Mouse (Mus musculus) kidney, adult 9 months (tissue): ENCODE results near the gene Prdm10.

Source experiments
- DNase-seq: peaks from one replicate; pipeline ENCODE4 v3.0.0; 2022

The Prdm10 gene

DNA sequence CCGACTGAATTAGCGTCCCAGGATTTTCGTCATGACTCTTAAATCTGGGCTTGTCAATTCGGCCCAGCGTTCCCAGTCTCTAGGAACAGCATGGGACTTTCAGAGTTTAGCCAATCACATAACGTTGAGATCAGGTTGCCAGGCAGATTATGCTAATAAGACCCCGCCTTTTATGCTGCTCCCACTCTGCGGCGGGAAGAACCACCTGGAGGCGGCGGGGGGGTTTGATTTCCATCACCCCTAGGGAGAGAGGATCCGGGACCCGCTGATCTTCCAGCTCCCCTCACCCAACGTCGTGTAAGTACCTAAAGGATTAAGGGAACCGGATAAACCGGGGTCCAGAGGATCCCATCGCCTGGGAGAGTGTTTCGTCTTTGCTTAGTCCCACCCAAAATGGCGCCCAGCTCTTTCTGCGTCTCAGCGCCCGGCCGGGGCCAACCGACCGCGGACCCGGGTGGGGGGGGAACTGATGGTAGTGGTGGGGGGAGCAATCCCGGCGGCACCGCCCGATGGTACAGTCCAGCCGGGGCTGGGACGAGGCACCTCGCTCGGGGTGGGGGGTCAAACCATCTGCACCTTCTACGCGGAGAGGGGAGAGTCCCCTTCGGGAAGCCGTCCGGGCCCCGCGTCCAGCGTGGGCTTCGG is at the start of gene Prdm10:
Gene Prdm10, plus strand, starts transcription at position 173 of the 645 bp plus-strand sequence.
- DNase-seq, result peak; percentile 99

DNA sequence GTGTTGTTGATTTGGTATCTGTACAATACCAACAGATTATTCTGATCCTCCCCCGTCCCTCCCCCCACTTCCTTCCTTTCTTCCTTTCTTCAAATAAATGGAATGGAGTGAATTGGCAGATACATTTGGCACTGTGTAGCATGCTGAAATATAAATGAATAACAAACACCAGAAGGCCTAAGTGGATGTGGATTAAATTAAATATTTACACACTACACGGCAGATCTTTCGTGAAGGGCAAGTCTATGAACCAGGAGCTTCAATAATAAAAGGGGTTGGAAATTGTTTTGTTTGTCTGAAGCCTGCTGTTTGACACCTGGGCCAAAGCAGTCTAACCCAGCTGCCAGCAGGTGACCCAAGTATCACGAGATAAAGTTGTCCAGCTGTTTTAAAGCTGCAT is 45.3 kb upstream of the Prdm10 start:
- no peak for DNase-seq

DNA sequence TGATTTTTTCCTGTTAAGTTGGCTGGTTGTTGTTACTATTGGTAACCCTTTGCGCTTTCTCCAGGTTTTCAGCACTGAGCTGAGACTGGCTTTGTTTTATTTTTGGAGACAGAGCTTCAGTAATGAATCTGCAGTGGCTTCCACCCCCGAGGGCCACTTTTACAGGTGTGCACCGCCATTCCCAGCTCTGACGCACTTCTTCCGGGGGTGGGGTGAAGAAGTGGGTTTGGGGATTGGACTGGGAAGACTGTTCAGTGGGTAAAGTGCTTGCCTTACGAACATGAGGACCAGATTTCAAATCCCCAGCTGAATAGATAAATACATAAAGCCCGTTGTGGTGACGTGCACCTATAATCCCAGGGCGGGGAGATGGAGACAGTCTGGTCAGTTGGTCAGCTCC is 44.8 kb upstream of the Prdm10 start:
- no peak for DNase-seq

DNA sequence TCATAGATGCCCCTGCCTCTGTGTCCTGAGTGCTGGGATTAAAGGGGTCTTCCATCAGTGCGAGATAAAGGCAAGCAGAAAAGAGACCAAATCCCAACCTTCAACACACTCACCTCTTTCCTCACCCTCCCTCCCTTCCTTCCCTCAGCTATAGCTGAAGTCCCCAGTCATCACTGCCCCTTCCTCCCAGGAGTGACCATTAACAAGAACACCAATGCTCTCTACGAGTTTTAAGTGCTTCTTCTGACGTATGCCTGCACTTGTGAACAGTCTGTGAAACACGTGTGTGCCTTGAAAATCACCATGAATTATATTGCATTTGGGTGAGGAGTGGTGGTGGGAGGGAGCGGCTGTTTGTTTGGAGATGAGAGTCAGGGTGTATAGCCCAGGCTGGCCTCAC is 44.3 kb upstream of the Prdm10 start:
- no peak for DNase-seq

DNA sequence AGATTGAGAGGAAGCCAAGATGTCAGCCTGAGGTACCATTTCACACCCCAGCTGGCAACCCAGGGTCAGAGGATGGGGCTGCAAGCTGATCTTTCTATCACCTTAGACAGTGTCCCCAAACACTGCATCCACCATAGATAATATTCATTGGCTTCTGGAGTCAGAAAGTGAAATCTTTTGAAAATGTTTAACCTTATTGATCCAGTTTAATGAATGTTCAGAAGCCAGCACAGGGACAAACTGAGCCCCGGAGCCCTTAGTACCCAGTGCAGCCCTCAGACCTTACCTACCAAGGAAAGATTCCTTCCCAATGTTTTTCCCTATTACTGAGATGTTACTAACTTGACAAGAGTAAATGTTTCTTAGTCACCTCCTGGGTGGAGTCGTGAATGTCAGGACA is 41.8 kb upstream of the Prdm10 start:
- DNase-seq, result no peak

DNA sequence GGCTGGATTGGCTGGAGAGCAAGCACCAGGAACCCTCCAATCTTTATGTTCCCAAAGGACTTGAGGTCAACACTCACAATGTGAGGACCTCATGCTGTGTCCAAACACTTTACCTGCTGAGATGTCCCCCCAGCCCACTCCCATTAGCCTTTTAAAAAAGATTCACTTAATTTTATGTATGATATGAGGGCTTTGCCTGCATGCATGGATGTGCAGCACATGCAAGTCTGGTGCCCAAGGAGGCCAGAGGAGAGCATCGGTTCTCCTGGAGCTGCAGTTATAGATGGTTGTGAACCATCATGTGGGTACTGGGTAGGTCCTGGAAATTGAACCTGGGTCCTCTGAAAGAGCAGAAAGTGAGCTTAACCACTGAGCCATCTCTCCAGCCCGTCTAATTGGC is 40.8 kb upstream of the Prdm10 start:
- no peak for DNase-seq

DNA sequence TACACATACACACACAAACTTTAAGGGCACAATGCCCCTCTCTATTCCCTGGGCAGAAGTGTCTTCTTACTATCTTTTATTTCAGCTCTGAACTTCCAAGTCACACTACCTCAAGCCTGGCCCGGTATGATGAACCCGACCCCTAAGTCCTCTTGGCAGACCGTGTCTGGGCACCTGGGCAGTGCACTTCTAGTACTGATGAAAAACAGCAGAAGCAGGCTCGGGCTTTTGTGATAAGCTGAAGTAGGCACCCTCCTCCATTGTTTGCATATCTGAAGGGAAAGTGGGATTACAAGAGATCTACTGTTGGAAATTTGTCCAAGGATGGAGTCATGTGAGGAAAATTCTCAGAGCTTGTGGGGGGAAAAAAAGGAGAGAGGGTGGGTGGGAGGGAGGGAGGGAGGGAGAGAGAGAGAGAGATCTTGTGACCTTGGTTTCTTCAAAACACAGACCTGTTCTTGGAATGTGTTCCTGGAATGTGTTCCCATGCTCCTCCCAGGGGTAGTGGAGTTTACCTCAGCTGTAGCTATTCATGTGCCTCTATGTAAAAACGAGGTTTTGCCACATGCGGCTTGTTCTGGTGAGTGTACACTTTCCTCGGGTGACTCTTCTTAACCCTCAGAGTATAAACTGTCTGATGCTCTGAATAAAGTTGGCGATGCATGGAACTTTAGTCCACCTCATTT is 39.7 kb upstream of the Prdm10 start:
- DNase-seq, result no peak

DNA sequence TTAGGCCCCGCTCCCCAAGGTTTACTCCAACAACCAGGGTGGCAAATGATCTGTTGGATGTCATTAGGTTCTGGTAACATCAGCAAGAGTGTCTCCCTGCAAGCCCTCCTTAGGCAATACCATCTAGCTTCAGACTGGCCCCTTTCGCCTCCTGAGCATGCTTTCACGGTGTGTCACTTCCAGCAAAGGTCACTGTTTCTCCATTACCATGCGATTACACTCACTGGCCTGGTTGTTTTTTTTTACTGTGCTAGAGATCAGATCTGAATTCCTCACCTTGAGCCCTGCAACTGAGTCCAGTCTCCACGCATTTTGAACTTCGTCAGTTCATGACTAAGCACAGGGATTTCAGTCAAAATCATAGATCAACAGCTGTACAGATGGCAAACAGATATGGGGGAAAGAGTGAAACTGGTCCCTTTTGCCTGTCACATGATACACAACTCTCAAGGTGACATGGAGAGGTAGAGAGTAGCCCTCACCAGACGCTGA is 39.1 kb upstream of the Prdm10 start:
- no peak for DNase-seq

DNA sequence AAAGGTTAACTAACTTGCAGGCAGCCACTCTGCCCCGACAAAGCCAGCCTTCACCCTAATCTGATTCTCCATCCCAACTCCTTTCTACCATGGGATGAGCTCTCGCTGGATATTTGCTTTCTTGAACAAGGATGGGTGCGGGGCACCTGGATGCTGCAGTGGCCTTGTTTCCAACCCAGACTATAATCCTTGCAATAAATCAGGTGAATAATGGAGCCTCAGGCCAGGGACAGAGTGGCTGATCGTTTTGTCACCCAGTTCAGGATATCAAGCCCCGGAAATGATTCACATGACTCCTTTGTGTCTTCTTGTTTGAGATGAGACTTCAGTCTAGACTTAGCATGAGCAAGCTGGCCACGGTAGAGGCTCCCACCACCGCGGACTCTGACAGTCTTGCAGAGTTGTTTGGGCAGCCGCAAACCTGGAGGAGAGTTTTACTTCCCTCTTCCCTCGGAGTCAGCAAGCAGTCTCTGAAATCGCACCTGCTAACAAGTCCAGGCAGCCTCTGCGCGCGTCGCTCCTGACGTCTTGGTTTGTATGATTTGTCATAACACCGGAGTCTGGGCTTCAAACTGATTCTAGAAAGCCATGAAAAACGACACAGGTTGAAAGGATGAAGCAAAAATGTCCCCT is 36.9 kb upstream of the Prdm10 start:
- DNase-seq, result no peak

DNA sequence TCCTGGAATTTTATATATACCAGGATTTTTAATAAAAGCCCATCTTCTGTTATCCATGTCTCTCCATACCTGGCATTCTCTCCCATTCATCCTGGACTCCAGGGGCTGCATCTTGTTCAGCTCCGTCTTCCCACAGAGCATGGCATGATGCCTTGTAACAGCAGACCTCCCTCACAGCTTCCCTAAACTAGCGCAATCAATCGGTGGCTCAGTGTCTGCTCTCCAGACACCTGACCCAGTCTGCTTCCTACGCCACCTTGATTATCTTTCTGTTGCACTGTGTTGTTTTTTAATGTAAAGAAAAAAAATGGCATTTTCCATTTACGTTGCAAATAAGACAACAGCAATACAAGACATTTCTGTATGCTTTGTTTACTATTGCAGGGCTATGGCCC is 36.4 kb upstream of the Prdm10 start:
- DNase-seq, result no peak

DNA sequence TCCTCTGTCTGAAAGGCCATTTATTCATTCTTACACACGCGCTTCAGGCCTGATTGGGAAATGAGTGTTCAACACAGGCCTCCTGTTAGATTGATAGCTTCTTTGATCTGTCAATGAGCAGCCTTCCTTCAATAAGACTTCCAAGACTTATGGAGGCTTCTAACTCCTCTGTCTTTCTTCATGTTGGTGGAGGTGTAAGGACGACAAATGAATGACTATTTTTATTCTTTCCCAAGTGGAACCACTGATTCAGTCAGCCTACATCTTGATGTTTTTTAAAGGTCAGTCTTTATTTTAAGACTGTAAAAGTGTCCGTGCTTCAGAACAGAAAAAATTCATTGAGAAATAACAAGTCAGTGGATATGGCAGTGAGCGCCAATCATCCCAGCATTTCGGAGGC is 35.3 kb upstream of the Prdm10 start:
- no peak for DNase-seq

DNA sequence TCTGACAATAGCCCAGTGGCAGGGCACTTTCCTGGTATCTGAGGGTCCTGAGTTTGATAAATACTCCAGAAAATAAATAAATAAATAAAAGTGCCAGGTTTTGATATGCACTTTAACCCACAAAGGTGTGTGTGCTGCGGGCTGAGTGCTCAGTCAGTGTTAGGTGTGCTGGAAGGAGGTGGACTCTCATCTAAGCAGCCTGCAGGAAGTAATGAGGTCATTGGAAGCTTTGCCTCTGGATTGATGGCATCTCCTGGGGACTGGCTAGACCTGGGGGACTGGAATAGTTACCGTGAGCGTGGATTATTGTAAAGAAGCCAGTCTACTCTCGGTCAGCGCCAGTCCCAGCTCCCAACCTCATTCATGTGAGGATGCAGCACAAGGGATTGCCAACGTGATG is 33.9 kb upstream of the Prdm10 start:
- DNase-seq, result peak; percentile 20

DNA sequence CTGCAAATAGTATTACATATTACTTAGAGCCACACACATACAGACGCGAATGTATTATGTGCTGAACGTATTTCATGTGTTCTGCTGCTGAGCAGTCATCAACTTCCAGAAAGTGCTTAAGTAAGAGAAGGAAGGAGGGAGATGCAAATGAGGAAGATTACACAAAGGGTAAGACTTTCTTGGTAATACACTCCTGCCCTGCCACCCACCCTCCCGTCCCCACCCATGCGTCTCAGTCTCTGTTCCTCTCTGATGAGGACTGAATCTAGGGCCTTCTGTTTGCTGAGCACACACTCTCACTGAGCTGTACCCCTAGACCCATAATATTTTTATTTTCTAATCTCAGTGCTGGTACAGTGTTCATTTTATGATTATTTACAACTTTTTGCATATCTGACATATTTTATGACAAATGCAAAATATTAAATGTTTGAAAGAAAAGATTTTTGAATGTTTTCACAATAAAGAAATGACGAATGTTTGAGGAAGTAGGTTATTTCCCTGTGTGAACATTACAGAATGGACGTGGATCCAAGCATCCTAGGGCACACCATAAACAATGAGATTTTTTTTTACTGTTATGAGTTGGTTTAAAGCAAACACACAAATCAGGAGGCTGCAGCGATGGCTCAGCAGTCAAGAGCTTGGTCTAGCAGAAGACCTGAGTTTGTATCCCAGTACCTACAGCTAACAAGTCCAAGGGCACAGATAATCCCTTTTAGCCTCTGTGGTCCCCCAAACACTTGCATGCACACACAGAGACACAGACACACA is 32.7 kb upstream of the Prdm10 start:
- no peak for DNase-seq

DNA sequence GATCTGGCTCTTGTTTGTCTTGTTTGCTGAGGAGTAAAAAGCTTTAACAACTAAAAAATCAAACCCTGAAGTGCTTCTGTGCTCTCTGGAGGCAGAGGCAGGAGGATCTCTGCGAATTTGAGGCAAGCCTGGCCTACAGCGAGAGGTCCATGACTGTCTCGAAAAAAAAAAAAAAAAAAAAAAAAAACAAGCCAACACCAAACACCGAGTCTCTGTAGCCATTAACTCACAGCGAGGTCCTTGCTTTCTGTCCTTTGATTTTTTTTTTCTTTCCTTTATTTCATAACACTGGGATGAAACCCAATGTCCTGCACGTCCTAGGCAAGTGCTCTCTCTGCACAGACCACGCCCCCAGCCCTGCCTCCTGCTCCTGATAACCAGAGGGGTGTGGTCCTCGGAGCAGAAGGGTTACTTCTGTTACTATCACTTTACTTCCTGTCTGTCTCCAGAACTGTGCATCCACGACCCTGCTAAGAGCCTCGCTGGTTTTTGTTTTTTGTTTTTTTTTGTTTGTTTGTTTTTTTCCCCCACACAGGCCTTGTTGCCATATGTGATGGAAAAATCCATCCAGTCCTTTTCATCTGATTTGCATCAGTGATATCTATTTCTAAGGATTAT is 28.0 kb upstream of the Prdm10 start:
- no peak for DNase-seq

DNA sequence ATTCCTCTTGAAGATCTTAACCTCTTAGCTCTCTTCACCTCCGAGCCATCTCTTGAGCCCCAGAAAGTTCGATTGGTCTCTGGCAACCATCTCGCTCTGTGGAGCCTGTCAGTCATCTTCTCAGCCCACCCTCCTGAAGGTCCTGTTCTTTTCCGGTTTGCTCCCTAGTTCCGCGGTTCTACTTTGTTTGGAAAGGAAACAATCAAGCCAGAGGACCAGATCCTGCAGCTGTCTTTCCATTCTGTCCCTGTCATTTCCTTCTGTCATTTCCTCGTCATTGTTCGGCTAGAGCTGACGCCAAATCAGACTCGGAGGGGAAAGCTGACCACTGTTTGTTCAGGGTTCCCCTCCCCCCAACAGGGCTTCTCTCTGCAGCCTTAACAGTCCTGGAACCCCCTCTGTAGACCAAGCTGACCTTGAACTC is 27.0 kb upstream of the Prdm10 start:
- peak; percentile 44 for DNase-seq

DNA sequence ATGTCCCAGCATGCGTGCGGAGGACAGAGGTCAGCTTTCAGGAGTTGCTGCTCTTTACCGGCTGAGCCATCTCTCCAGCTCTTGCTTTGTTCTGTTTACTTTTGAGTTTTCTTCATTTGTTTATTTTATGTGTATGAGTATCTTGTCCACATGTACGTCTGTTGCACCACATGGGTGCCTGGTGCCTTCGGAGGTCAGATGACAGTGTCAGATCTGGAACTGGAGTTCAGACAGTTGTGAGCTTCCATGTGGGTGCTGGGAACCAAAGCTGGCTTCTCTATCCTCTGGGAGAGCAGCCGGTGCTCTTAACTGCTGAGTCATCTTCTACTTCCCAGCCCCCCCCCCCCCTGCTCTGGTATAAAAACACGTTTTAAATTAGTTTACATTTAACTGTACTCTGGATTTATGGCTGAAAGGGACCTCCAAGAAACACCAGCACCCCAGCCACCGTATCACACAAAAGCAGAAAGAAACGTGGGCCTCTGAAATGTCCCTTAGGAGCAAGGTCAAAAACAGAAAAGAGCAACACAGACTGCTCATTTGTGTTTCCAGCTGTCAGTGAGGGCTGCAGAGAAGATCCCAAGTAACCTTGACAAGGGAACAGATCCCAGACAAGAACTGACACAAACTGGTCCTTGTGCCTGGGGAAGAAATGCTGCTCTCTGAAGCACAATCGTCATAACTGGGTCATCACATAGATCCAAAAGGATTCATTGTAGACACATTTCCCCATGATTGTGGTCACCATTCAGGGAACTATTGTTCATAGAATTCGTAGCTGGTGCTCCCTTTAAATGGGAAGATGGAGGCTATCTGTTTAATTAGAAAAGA is 26.3 kb upstream of the Prdm10 start:
- DNase-seq, result no peak

DNA sequence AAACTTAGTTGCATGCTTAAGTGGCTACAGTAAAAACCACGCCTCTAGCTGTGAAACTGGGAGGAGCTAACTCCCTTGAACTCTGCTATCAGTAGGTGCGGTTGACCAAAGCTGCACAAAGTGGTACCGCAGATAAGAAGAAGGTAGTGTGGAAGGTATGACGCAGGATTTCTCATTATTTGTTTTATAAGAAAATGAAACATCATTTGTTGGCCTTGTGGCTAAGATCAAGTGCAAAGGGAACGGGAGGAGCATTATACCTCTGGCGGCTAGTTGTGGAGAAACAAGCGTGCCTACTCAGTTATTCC is 25.7 kb upstream of the Prdm10 start:
- no peak for DNase-seq

DNA sequence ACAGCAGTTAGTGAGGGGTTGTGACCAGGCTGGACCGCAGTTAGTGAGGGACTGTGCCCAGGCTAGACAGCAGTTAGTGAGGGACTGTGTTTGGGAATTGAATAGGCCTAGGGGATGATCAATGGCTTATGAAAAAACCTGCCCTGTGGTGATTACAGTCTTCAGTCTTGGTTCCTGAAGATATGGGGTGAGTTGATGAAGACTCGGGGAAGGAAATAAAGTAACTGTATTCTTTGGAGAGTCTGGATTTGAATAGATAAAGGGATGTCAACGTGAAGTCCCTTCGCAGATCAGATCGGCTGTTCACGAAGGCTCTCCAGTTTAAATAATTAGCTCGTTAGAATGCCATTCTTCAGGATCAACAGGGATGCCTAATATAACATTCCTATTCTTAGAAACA is 24.4 kb upstream of the Prdm10 start:
- no peak for DNase-seq

DNA sequence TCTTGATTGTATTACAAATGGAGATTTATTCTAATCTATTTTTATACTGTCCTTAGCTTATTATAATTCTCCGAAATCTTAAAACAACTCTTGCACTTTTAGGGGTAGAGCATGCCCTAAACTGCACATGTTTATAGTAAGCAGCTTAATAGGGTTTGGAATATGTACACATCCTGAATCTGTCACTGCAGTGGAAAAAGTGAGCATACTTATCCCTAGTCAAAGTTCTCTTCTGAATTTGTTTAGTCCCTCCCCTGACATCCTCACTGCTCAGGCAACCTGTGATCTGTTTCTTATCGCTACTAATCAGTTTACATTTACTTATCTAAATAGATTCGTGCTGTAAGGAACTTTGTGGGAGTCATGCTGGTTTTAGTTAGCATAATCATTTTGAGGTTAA is 22.1 kb upstream of the Prdm10 start:
- no peak for DNase-seq

DNA sequence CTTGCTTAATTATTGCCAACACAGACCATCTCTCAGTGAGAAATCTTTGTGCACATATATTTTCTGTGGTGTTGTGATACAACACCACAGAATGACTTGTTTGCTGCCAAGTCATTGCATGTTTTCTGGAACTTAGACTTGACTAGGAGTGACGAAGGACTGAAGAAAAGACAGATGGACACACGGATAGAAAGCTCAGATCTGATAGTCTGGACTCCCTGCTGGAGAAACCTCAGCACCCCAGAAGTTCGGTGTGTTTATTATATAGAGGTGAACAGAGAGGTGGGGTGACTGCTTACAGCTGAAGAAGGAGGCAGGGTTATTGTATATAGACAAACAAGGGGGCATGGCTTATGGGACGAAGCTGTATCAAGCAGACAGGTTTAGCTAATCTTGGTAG is 20.1 kb upstream of the Prdm10 start:
- DNase-seq, result no peak

DNA sequence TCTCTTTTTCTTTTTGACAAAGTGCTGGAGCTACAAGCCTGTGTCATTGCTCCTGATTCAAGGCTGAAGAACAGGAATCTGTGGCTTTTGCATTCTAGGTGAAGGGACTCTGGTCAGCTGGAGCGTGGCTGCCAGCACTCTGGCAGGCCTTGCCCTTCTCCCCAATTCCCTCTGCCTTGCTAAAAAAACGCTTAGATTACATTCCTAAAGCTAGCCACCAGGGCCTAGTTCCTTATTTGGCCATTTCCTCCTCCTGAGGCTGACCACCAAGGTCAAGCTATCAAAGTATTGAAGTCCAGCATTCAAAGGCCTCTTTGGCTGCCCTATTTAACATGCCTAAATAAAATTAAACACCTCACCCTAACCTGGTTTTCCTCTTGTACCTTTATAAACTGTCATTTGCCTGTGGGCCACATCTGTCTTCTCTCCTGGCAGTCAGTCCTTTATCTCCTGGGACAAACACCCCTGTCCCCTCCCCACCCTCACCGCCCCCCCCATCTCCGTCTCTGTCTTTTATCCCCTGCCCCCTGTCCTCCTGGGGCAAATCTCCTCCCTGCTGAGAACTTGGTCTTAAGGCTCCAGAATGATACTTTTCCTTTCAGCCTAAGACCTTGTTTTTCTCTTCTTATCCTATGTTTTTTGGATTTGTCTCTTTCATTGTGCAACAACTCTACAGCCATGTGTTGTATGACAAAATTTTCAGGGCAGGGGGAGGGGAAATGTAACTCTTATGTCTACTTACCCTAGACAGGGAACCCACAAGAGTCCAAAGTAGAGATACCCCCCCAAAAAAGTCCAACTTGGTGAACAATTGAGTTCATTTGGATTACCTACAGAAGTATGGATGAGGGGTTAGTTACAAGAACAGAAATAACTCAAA is 17.9 kb upstream of the Prdm10 start:
- DNase-seq, result peak; percentile 79
